Mouse (Mus musculus) thymus, adult 2 months (tissue): ENCODE measurements around the gene Slc22a12. TPM values are rescaled to one million over a fixed set of nuclear protein-coding genes. Genes with fewer than 3 reads are reported as not detected.

Experiments used
- DNase-seq: peaks from one replicate; pipeline ENCODE4 v3.0.0; 2021
- H3K27ac ChIP-seq: fragments of 200-500 bp; 2 replicates; pipeline ENCODE4 v1.5.1; 2012; ENCODE audit warnings: low read length, control low read depth; ENCODE audit not compliant: control insufficient read depth, insufficient read depth
- H3K27me3 ChIP-seq: fragments of 200-500 bp; 2 replicates; pipeline ENCODE4 v1.6.1; 2012; ENCODE audit warnings: mild to moderate bottlenecking, low read length, moderate library complexity, mixed read lengths; ENCODE audit not compliant: control insufficient read depth, insufficient read depth
- H3K36me3 ChIP-seq: fragments of 200-500 bp; 2 replicates; pipeline ENCODE4 v1.6.1; 2012; ENCODE audit warnings: mild to moderate bottlenecking, low read length, moderate library complexity; ENCODE audit not compliant: control insufficient read depth, insufficient read depth
- H3K4me1 ChIP-seq: fragments of 200-500 bp; replicated peaks from 2 replicates; pipeline ENCODE4 v1.6.1; 2012; ENCODE audit warnings: low read length; ENCODE audit not compliant: control insufficient read depth, insufficient read depth
- H3K4me3 ChIP-seq: fragments of 200-500 bp; 2 replicates; pipeline ENCODE4 v1.5.1; 2012; ENCODE audit warnings: mild to moderate bottlenecking, low read length, control low read depth, moderate library complexity; ENCODE audit not compliant: control insufficient read depth, insufficient read depth
- CTCF ChIP-seq: fragments of 200-500 bp; IDR thresholded peaks from 2 replicates; pipeline ENCODE4 v1.5.1; 2012; ENCODE audit warnings: mild to moderate bottlenecking, control low read depth, low read length, moderate library complexity, borderline replicate concordance; ENCODE audit not compliant: control insufficient read depth, poor library complexity, insufficient read depth; ENCODE audit errors: extremely low read depth
- POLR2A ChIP-seq: fragments of 200-500 bp; IDR thresholded peaks from 2 replicates; pipeline ENCODE4 v1.6.1; 2012; ENCODE audit warnings: mild to moderate bottlenecking, low read length, control low read depth, moderate library complexity; ENCODE audit not compliant: control insufficient read depth, poor library complexity, insufficient read depth; ENCODE audit errors: extremely low read depth
- WGBS: fragments of 180-500 bp; shearing (Covaris S2); methylation state at CpG from one replicate; pipeline ENCODE4 v1.1.7; 2018; 5-methylcytosine and 5-hydroxymethylcytosine counted together
- polyA plus RNA-seq: library from polyadenylated mRNA; depleted of rRNA; stranded (reverse); fragments of >200 nt; gene quantifications from 2 replicates; pipeline ENCODE4 v1.2.3, GENCODE M21; 2012; rRNA removed

The Slc22a12 gene
- polyA plus RNA-seq, 1 experiment, result 0.74 TPM

GRCm38 (mm10) chr19:6491538-6491937, 51.3 kb downstream of the Slc22a12 start:
- peaks cover 12% of the 10 kb centered on the region for H3K27me3 ChIP-seq

GRCm38 (mm10) chr19:6489030-6489429, 53.8 kb downstream of the Slc22a12 start:
- TF ChIP-seq CTCF (peak; percentile 77; the same call in 1 of the 2 replicates), POLR2A (no peak)
- H3K27me3 ChIP-seq, result no peaks in the 10 kb centered on the region; the same call in 1 of the 2 replicates
- 0% methylated on average over 4 of the region's 4 CpGs for WGBS
- H3K36me3 ChIP-seq, result no peaks in the 10 kb centered on the region
- no peaks in the 10 kb centered on the region for H3K4me1 ChIP-seq
- no peak overlapping the region for H3K27ac ChIP-seq
- no peak overlapping the region for H3K4me3 ChIP-seq
- peak; percentile 84 for DNase-seq

More at GRCm38 (mm10) chr19:6491538-6491937, 51.3 kb downstream of the Slc22a12 start:
- Histone ChIP-seq H3K36me3 (no peaks in the 10 kb centered on the region), H3K4me3 (no peak overlapping the region), H3K4me1 (no peaks in the 10 kb centered on the region), H3K27ac (no peak overlapping the region)
- WGBS, result 83% methylated on average over 8 of the region's 8 CpGs
- DNase-seq, result no peak
- TF ChIP-seq POLR2A (no peak), CTCF (no peak)

Other genes starting within 250 kb of the Slc22a12 start
- 12.8 and 12.9 TPM in 2 replicates for gene Cdc42bpg, start 236.6 kb downstream of the Slc22a12 start, polyA plus RNA-seq
- gene Men1, start 208.1 kb downstream of the Slc22a12 start, polyA plus RNA-seq, result 141 and 143 TPM in 2 replicates
- gene Map4k2, start 201.9 kb downstream of the Slc22a12 start, polyA plus RNA-seq, result 1,004 and 1,040 TPM in 2 replicates
- 365 and 553 TPM in 2 replicates for gene Sf1, start 179.3 kb downstream of the Slc22a12 start, polyA plus RNA-seq
- 6.5 and 41.6 TPM in 2 replicates for gene Pygm, start 158.6 kb downstream of the Slc22a12 start, polyA plus RNA-seq
- 558 and 561 TPM in 2 replicates for gene Rasgrp2, start 143.7 kb downstream of the Slc22a12 start, polyA plus RNA-seq
- 1.2 and 1.5 TPM in 2 replicates for gene Nrxn2, start 124.3 kb downstream of the Slc22a12 start, polyA plus RNA-seq